Mouse (Mus musculus) cortical plate, adult 2 months (tissue): ENCODE results near the gene Mphosph8.

ENCODE experiments used
- CTCF ChIP-seq: fragments of 200-500 bp; IDR thresholded peaks from 2 replicates; pipeline ENCODE4 v1.5.1; 2011; ENCODE audit warnings: mild to moderate bottlenecking, control low read depth, low read length; ENCODE audit not compliant: insufficient read depth; ENCODE audit errors: extremely low read depth
- POLR2A ChIP-seq: fragments of 200-500 bp; IDR thresholded peaks from 2 replicates; pipeline ENCODE4 v1.6.1; 2011; ENCODE audit warnings: mild to moderate bottlenecking, low read length, control low read depth; ENCODE audit not compliant: insufficient read depth; ENCODE audit errors: extremely low read depth

GRCm38 (mm10) chr14:56697836-56698235 lies 29.8 kb downstream of the Mphosph8 start:
- TF ChIP-seq CTCF (no peak), POLR2A (no peak)
